Mouse (Mus musculus): Measurements from ENCODE around the gene Myo1g.
A peak's percentile ranks its signal among the peaks of the same experiment; 100 is the strongest.
"Not testable (repeated sequence)": the region's sequence is repeated elsewhere in the genome, so short reads cannot be mapped to it uniquely, and the experiment has no call there.

Myo1g gene

DNA sequence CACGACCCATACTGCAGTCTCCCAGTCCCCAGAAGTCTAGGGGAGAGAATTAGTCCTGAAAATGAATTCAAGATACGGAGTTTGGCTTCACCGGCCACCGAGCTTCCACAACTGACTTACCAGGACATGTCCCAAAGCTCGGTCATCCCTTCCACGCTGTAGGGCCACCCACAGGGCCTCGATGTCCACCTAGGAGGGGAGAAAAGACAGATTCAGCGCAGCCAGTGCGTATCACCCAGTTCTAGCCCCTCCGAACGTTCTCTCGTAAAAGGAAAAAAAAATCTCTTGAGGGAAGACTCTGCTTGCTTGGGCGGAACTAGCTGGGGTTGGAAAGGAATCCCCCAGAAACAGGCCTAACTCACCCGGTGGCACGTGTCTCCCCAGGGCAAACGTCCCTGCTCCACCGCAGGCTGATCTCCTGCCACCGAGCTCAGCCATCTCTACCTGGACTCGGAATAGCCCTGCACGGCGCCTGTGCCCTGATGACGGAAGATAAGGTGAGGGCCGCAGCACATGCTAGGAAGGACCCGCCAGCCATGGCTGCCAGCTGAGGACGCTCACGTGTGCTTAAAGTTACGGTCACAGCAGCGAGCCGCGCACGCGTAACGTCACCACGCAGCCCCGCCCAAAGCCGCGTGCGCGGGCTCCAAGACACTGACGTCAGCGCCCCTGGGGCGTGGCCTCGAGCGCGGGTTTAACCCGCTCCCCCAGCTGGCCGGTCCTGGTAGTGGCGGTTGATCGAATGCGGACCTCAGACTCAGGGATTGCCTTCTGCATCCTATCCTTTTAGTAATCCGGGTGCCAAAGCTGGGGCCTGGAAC is 7.6 kb upstream of the Myo1g start:
- peak; percentile 97 for DNase-seq

DNA sequence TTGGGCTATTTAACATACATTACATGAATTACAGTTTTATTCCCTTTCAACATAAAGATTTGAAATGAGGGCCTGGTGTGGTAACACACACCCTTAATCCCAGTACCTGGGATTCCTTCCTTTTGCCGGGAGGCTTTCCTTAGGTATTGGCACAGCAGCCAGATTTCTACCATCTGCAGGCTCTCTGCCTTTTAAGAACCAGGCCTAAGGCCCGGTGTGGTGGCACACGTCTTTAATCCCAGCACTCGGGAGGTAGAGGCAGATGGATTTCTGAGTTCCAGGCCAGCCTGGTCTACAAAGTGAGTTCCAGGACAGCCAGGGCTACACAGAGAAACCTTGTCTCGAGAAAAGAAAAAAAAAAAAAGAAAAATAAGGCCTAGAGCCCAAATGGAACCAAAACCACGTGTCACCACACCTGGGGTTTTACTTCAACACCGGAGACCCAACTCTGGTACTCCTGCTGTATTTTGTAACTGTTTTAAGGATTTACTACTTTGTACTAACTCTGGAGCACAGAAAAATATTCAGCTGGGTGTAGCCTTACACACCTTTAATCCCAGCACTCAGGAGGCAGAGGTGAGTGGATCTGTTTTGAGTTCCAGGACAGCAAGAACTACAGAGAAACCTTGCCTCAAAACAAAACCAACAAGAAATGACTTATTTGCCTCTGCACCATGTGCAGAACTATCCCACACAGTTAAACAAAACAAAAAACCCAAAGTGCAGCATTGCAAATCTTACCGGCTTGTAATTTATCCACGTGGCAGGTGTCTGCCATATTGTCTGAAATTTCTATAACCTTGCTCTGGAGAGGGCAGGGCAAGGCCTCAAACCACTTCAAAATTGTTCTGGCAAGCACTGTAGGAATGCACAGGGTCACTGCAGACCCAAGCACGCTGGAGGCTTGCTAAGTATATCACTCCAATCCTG is 6.8 kb upstream of the Myo1g start:
- DNase-seq = no peak

DNA sequence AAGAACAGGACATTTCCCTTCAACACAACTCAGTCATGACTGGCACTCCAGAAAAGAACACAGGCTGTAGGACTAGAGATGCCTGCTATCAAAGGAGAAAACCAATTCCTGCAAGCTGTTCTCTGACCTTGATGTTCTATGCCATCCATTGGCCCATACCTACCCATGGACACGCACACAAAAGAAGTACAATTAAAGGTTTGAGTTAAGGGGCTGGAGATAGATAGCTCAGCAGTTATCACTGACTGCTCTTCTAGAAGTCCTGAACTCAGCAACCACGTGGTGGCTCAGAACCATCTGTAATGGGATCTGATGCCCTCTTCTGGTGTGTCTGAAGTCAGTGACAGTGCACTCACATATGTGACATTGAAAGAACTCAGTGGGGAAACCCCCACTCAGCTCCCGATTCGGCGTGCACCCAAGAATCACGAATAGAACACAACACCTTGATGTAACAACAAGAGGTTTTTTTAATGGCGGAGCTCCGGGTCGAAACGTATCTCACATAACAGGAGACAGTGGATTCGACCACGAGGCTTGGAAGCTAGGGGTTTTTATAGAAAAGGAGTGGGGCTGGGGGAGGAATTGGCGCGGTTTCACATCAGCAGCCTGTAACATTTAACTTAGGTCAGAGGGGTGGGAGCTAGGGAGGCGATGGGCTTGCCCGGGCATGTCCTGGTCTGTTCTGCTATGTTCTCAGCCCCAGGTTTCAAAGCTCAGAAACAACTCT is 5.9 kb upstream of the Myo1g start:
- not testable (repeated sequence) for DNase-seq

DNA sequence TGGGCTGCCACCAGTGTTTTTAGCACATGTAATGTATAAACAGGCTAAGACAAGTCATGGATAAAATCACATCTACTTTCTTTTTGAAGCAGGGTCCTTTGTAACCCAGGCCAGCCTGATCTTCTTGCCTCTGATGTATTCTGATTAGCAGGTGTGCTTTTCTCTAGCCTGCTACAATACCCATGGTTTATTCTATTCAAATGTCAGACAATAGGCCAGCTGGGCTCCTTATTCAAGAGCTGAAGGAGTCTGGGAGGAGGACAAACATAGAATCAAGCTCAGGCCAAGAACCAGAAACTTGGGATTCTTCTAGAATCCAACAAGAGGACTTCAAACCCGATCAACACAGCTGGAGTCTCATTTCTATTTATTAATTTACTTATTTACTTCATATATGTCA is 4.5 kb upstream of the Myo1g start:
- no peak for DNase-seq

DNA sequence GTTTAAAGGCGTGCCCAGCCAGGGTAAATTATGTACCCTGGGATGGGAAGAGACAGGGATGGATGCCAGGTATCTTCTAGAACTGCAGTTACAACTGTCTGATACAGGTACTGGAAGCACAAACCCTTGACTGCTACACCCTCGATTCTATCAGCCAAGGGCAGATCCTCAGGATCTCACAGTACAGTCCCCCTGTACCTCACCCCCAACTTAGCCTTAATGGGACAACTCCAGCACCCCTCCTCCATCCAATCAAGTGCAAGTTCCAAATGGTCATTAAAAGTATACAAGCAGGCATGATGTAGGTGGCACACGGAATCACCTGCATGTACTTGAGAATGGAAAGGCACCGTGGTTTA is 4.1 kb upstream of the Myo1g start:
- DNase-seq = no peak

DNA sequence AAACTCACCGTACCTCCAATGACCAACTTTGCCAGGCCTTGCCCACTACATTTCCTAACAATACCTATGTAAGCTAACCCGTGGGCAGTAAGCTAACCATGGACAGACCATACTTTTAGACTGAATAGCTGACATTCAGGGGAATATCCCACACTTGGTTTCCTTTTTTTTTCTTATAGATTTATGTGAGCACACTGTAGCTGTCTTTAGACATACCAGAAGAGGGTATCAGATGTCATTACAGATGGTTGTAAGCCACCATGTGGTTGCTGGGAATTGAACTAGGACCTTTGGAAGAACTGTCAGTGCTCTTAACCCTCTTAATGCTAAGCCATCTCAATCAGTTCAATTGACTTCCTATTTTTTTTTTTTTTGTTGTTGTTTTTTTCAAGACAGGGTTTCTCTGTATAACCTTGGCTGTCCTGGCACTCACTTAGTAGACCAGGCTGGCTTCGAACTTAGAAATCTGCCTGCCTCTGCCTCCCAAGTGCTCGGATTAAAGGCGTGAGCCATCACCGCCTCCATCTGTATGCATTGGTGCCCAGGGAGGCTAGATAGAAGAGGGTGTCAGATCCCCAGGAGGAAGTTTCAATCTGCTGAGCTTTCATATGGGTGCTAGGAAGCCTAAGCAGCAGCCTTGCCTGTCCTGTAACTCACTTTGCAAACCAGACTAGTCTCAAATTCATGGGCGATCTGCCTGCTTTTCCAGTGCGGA is 3.6 kb upstream of the Myo1g start:
- DNase-seq = no peak

DNA sequence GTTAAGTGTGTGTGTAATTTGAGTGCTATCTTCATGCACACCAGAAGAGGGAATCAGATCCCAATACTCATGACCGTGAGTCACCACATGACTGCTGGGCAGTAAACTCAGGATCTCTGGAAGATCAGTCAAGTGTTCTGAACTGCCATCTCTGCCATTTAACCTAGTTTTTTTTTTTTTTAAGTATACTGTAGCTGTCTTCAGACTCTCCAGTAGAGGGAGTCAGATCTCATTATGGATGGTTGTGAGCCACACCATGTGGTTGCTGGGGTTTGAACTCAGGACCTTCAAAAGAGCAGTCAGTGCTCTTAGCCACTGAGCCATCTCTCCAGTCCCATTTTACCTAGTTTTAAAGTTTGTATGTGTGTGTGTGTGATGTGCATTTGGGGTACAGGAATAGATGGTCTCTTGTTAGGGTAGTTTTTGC is 2.9 kb upstream of the Myo1g start:
- no peak for DNase-seq

DNA sequence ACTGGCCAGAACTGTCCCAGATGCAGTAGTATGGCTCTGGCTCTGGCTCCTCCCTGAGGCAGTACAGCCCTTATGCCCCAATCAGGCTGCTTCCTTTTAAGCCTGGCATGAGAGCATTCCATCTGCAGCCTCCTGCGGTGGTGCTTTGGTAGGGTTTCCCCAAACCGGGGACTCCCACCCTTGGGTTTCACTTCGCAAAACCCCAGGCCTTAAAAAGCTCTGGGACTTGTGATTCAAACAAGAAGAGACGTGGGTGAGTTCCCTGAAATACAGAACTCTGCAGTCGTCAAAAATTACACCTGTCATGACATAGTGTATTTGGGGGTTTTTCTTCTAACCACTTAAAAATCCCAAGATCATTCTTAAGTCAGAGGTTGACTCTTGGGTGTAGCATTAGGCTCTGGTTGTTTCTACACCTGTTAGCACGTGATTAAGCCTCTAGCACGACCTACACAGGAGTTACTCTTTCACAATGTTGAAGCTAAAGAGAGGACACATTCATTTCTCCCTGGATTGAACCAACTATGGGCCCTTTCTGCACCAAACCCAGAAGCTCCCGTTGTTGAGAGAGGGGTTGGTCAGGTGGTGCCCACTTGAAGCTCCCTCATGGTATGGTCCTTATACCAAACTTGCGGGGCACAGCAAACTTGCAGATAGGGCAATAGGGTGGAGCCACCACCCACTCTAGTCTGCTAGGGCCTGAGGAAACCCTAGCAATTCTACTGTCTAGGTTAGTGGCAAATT is 2.2 kb upstream of the Myo1g start:
- no peak for DNase-seq

DNA sequence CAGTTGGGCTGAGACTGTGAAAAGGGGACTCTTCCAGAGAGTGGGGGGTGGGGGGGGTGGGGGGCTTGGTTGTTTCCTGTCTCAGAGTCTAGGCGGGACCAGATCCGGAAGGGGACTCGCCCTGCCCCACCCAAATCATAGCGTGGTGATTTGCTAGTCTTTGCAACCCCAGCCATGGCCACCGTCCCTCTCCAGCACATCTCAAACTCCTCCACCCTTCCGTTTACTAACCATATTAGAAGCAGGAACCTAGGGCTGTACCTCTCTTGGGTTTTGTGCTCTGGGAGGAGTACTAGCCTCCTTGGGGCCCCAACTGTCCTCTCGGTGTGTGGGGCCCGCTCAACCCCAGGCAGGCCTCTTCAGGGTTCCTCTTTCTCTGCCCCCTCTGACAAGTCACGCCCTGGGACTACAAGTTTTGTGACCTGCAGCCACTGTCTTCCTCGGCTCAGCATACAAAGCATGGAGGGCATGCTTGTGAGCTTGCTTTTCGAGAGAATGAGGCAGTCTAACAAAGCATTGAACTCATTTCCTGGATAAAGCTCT is 1.2 kb downstream of the Myo1g start:
- DNase-seq = peak; percentile 60

DNA sequence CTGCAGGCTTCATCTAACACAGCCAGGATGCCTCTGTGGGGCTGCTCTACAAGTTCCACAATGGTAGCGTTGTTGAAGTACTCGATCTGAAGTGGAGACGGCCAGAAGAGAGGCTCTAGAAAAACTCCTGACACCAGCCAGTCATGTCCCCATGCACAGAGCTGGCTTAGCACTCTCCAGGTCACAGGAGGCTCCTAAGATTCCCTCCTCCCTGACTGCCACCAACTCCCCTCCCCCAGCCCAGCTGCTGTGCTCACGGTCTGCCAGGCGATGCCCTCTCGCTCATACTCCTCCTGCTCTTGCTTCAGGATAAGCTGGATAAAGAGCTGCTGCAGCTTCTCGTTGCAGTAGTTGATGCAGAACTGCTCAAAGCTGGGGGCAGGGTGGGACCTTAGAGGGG is 5.9 kb downstream of the Myo1g start:
- DNase-seq = no peak

DNA sequence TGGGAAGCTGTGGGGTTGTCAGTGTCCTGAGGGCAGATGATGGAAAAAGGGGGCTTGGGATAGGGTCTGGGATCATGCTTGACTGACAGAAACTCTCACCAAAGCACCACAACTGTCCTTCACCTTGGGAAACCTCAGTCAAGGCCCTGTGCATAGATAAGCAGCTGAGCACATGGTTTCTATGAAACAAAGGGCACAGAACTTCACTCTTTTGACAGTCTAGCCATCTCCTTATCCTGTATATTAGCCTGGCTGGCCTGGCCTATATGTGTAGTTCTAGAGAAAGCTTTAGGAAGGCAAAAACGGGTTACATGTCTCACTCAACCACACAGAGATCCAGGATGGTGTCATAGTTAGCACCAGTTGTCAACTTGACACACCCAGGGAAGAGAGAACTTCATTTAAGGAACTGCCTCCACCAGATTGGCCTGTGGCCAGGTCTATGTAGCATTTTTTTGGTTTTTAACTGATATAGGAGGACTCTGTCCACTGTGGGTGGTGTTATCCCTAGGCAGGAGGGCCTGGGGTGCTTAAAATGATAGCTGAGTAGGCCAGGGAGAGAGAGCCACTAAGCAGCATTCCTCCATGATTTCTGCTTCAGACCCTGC is 12.4 kb downstream of the Myo1g start:
- DNase-seq = no peak

DNA sequence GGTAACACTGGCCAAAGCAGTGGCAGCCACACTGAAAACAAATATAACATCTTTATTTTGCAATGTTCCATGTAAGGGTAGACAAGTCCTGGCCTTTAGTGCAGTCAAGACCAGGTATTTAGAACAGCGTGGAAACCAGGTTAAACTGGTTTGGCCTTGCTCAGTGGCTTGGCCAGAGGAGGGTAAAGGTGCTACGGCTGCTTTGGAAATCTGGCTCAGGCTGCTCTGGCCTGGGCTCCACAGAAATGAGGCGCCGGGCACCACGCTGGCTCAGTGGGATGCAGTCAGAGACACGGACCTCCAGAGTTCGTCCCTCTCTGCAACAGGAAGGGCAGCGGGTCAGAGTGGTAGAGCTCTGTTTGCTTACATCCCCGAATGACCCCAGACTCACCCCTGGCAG is 14.2 kb downstream of the Myo1g start:
- DNase-seq = no peak

DNA sequence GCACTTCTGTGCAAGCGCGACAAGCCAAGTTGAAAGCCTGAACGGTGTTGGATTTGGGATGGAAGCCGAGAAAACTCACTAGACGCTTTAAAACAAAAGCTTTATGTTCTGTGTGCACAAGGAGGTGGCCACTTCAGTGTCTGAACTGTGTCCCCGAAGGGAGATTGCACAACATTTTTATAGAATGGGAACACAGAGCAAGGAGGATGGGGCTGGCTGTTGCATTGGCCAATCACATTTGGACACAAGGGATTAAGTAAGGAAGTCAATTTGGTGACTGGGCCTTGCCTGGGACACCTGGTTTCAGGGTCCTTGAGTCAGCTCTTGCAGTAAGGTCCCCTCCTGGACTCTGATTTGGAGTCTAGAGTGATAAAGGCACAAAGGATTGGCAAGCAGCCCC is 16.1 kb downstream of the Myo1g start:
- DNase-seq = no peak

DNA sequence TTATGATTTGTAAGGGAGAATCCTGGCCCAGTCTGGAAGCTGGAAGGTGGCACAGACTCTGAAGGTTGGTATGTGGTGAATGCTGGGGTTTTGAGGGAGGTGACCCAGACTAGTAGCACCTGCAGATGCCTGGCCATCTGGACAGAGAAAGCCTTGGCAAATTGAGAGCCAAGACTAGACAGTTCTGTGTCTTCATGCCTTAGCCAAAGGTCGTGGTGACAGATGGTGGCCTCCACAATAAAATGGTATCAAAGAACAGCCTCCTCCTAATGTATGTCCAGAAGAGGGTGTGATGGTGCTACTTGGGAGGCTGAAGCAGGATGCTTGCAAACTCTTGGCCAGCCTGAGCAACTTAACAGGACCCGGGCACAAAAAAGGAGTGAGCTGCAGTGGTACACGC is 16.5 kb downstream of the Myo1g start:
- no peak for DNase-seq

DNA sequence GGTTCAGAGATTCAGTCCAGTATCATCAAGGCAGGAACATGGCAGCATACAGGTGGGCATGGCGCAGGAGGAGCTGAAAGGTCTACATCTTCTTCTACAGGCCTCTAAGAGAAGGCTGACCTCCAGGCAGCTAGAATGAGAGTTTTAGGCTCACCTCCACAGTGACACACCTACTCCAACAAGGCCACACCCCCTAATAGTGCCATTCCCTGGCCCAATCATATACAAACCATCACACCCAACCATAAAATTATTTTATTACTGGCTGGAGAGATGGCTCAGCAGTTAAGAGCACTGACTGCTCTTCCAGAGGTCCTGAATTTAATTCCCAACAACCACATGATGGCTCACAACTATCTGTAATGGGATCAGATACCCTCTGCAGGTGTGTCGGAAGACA is 18.3 kb downstream of the Myo1g start:
- DNase-seq = no peak

DNA sequence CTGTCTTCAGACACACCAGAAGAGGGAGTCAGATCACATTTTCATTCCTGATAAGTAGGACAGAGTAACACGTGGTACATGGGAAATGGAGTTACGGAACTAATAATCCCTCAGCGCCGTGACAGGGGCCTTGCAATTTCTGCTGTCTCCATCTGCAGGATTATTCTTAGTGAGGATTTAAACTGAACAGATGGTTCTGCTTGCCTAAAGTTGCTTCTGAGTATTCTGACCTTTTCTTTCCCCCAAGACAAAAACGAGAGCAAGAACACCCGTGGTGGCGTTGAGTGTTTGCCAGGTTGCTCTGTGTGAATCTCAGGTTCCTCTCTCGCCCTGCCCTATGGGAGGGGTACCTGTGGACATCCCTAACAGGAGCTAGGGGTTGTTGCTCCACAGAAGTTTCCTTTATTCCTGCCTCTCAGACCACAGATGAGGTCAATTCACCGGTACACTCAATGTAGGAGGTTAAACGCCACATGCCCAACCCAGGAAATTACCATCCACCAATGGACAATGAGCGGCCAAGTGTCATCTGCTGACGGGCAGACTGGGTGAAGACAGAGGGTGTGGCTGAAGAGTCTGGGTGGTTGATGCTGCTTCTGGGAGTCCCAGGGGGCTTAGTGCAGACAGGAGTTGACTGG is 23.3 kb downstream of the Myo1g start:
- DNase-seq = no peak

DNA sequence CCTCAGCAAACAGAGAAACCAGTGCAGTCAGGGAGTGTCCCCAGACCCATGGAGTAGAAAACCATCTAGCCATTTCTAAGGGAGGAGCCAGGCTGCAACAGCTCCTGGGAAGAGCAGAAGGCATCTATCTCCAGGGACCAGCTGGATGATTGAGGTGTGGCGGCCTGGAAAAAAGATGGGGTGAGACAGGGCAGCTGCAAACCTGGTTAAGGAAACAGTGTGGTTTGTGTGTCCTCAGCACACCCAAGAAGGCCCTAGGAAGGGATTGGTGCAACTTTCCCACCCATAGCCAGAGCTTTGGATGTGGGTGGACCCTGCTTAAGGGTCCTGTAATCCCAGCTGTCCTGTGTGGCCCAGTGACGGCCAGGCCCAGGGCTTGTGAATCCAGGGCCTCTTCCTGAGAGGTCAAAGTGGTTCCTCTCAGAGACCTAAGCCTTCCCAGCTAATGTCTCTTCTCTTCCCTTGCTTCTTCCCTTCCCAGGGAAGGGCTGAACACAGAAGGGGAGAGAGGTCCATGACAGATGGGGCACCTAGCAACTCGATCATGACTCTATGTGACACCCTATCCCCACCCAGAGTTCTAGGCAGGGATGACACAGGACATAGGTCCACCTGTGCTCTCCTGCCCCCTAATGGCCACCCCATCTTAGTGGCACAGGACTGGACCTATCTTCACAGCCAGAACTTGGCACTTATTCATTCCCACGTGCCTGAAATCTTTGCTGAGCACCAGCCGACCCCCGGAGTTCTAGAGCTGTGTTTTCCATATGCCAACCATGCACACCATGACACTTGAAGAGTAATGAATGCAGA is 30.9 kb downstream of the Myo1g start:
- peak; percentile 52 for DNase-seq

DNA sequence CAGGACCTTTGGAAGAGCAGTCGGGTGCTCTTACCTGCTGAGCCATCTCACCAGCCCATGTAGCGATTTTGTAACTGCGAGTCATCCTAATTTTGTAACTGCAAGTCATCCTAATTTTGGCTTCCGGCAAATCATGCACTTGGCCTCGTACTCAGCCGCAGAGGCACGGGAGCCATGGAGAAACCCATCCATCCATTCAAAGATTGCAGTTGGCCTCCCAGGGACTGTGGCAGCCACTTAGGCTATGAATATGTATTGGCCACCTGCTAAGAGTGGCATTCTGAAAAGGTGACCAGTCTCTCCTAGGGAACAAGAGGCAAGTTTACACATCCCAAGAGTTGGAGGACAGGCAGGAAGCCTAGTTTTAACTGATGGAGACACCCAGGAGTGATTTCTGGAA is 31.5 kb downstream of the Myo1g start:
- no peak for DNase-seq

DNA sequence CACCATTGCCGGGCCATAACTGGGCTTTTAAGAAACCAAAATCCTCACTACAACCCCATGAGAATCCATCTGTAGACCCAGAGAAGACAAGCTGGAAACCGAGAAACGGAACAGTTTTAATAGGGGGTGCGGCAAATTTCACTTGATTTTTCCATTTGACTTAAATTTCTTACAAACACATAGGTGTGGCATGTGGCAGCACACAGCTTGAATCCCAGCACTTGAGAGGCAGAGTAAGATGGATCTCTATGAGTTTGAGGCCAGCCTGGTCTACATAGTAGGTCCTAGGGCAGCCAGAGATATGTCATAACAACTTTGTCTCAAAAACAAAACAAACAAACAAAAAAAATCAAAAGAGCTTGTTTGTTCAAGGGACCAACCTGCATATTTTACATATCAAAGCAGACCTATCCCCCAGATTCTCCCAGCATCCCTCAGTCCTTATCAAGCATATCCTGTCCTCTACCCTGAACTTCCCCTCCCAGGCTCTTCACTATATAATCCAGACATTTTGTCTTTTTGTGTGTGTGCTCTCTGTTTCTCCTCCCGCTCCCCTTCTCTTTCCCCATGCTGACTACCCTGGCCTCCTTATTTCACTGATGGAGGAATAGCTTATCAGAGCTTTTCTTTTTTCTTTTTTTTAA is 32.6 kb downstream of the Myo1g start:
- DNase-seq = no peak
